Mouse (Mus musculus) hindbrain, embryonic 12.5 days (tissue): ENCODE measurements at regions not wholly inside any gene's neighbourhood (a gene's known extent, or its start where the extent isn't known, plus 50 kb on each side); places are given as distances from the start of the nearest gene placed in this dataset.

Experiments used
- ATAC-seq: fragments of 200-750 bp; cut with Nextera tagmentation; 2 replicates; pipeline ENCODE4 v1.8.0; 2017; ENCODE audit warnings: moderate TSS enrichment; ENCODE audit not compliant: low FRiP score
- H3K27ac ChIP-seq: fragments of 300-500 bp; sonication (generic); 2 replicates; pipeline ENCODE4 v1.5.1; 2016; ENCODE audit warnings: mild to moderate bottlenecking
- H3K27me3 ChIP-seq: fragments of 300-500 bp; sonication (generic); 2 replicates; pipeline ENCODE4 v1.6.1; 2016; ENCODE audit warnings: mild to moderate bottlenecking
- H3K36me3 ChIP-seq: fragments of 300-500 bp; sonication (generic); 2 replicates; pipeline ENCODE4 v1.6.1; 2016; ENCODE audit warnings: mild to moderate bottlenecking
- H3K4me1 ChIP-seq: fragments of 300-500 bp; sonication (generic); 2 replicates; pipeline ENCODE4 v1.6.1; 2016
- H3K4me2 ChIP-seq: fragments of 300-500 bp; sonication (generic); replicated peaks from 2 replicates; pipeline ENCODE4 v1.6.1; 2016; ENCODE audit warnings: mild to moderate bottlenecking
- H3K4me3 ChIP-seq: fragments of 300-500 bp; sonication (generic); 2 replicates; pipeline ENCODE4 v1.5.1; 2016; ENCODE audit warnings: mild to moderate bottlenecking
- H3K9ac ChIP-seq: fragments of 300-500 bp; sonication (generic); 2 replicates; pipeline ENCODE4 v1.6.1; 2016; ENCODE audit warnings: mild to moderate bottlenecking, moderate library complexity
- H3K9me3 ChIP-seq: fragments of 300-500 bp; sonication (generic); replicated peaks from 2 replicates; pipeline ENCODE4 v1.6.1; 2016; ENCODE audit warnings: mild to moderate bottlenecking
- WGBS: fragments of 180-500 bp; shearing (Covaris S2); methylation state at CpG from one replicate; pipeline ENCODE4 v1.1.7; 2016; 5-methylcytosine and 5-hydroxymethylcytosine counted together

- no peaks in the 10 kb centered on the region for H3K9me3 ChIP-seq
- no peak overlapping the region for H3K4me2 ChIP-seq
- no peaks in the 10 kb centered on the region for H3K27me3 ChIP-seq
- H3K4me1 ChIP-seq: no peaks in the 10 kb centered on the region
- no peak overlapping the region for H3K27ac ChIP-seq
- ATAC-seq: no peak
- H3K36me3 ChIP-seq: no peaks in the 10 kb centered on the region
- H3K9ac ChIP-seq: no peak overlapping the region
- H3K4me3 ChIP-seq: no peak overlapping the region
These were observed 276.6 kb downstream of the Ccser2 start for GRCm38 (mm10) chr14:36691958-36692357.

GRCm38 (mm10) chr14:36691018-36691417 lies 277.6 kb downstream of the Ccser2 start:
- Histone ChIP-seq H3K27me3 (no peaks in the 10 kb centered on the region), H3K27ac (no peak overlapping the region), H3K4me3 (no peak overlapping the region), H3K9ac (no peak overlapping the region), H3K36me3 (no peaks in the 10 kb centered on the region), H3K4me2 (no peak overlapping the region), H3K4me1 (no peaks in the 10 kb centered on the region), H3K9me3 (no peaks in the 10 kb centered on the region)
- ATAC-seq: no peak
- 86% methylated on average over 2 of the region's 2 CpGs for WGBS

- Histone ChIP-seq H3K4me3 (no peak overlapping the region), H3K9me3 (no peaks in the 10 kb centered on the region), H3K27me3 (no peaks in the 10 kb centered on the region), H3K4me2 (no peak overlapping the region), H3K9ac (no peak overlapping the region), H3K27ac (no peak overlapping the region), H3K4me1 (no peaks in the 10 kb centered on the region; the same call in 1 of the 2 replicates), H3K36me3 (no peaks in the 10 kb centered on the region)
- no peak for ATAC-seq
- WGBS: 85% methylated on average over 1 of the region's 1 CpGs
These were observed 309.8 kb downstream of the Ccser2 start for GRCm38 (mm10) chr14:36658678-36659263.

- no peak for ATAC-seq
- H3K9ac ChIP-seq: no peak overlapping the region
- H3K27ac ChIP-seq: no peak overlapping the region
- no peaks in the 10 kb centered on the region for H3K9me3 ChIP-seq
- H3K4me3 ChIP-seq: no peak overlapping the region
- H3K4me1 ChIP-seq: peaks cover 5% of the 10 kb centered on the region; the same call in 1 of the 2 replicates
- H3K27me3 ChIP-seq: no peaks in the 10 kb centered on the region
- WGBS: 88% methylated on average over 3 of the region's 3 CpGs
- H3K4me2 ChIP-seq: no peak overlapping the region
- H3K36me3 ChIP-seq: no peaks in the 10 kb centered on the region
These were observed 310.4 kb downstream of the Ccser2 start for GRCm38 (mm10) chr14:36658193-36658592.

- Histone ChIP-seq H3K4me2 (no peak overlapping the region), H3K27ac (peak overlapping the region; percentile 71), H3K9me3 (no peaks in the 10 kb centered on the region), H3K4me1 (peaks cover 8% of the 10 kb centered on the region), H3K9ac (no peak overlapping the region), H3K27me3 (no peaks in the 10 kb centered on the region), H3K4me3 (no peak overlapping the region), H3K36me3 (no peaks in the 10 kb centered on the region)
- 9% methylated on average over 6 of the region's 6 CpGs for WGBS
- peak; percentile 97 for ATAC-seq
These were observed 315.5 kb downstream of the Ccser2 start for GRCm38 (mm10) chr14:36652982-36653557.

- 67% methylated on average over 6 of the region's 6 CpGs for WGBS
- Histone ChIP-seq H3K9me3 (no peaks in the 10 kb centered on the region), H3K9ac (no peak overlapping the region), H3K27ac (no peak overlapping the region), H3K36me3 (no peaks in the 10 kb centered on the region), H3K4me1 (peaks cover 8% of the 10 kb centered on the region), H3K4me3 (no peak overlapping the region), H3K27me3 (no peaks in the 10 kb centered on the region), H3K4me2 (no peak overlapping the region)
- ATAC-seq: no peak
These were observed 317.4 kb downstream of the Ccser2 start for GRCm38 (mm10) chr14:36651053-36651735.

GRCm38 (mm10) chr14:36646649-36647048 lies 321.9 kb downstream of the Ccser2 start:
- no peaks in the 10 kb centered on the region for H3K36me3 ChIP-seq
- ATAC-seq: no peak
- no peaks in the 10 kb centered on the region for H3K9me3 ChIP-seq
- 80% methylated on average over 3 of the region's 3 CpGs for WGBS
- H3K4me3 ChIP-seq: no peak overlapping the region
- H3K27ac ChIP-seq: no peak overlapping the region
- H3K4me2 ChIP-seq: no peak overlapping the region
- H3K9ac ChIP-seq: no peak overlapping the region
- no peaks in the 10 kb centered on the region for H3K27me3 ChIP-seq
- no peaks in the 10 kb centered on the region for H3K4me1 ChIP-seq

GRCm38 (mm10) chr14:36646237-36646636 lies 322.3 kb downstream of the Ccser2 start:
- H3K4me2 ChIP-seq: no peak overlapping the region

GRCm38 (mm10) chr14:36624822-36625221 lies 343.8 kb downstream of the Ccser2 start:
- H3K4me1 ChIP-seq: no peaks in the 10 kb centered on the region; the same call in 1 of the 2 replicates
- ATAC-seq: no peak
- no peaks in the 10 kb centered on the region for H3K36me3 ChIP-seq

More at GRCm38 (mm10) chr14:36646237-36646636, 322.3 kb downstream of the Ccser2 start:
- Histone ChIP-seq H3K9me3 (no peaks in the 10 kb centered on the region), H3K27ac (no peak overlapping the region), H3K9ac (no peak overlapping the region), H3K4me3 (no peak overlapping the region), H3K4me1 (no peaks in the 10 kb centered on the region), H3K27me3 (no peaks in the 10 kb centered on the region), H3K36me3 (no peaks in the 10 kb centered on the region)
- no peak for ATAC-seq

GRCm38 (mm10) chr14:36624134-36624533 lies 344.4 kb downstream of the Ccser2 start:
- H3K27ac ChIP-seq: no peak overlapping the region
- WGBS: 82% methylated on average over 1 of the region's 1 CpGs
- no peaks in the 10 kb centered on the region; the same call in 1 of the 2 replicates for H3K4me1 ChIP-seq
- no peaks in the 10 kb centered on the region for H3K27me3 ChIP-seq
- H3K4me3 ChIP-seq: no peak overlapping the region
- no peak overlapping the region for H3K9ac ChIP-seq
- no peak overlapping the region for H3K4me2 ChIP-seq
- ATAC-seq: no peak
- H3K9me3 ChIP-seq: no peaks in the 10 kb centered on the region
- H3K36me3 ChIP-seq: no peaks in the 10 kb centered on the region

More at GRCm38 (mm10) chr14:36624822-36625221, 343.8 kb downstream of the Ccser2 start:
- Histone ChIP-seq H3K27me3 (no peaks in the 10 kb centered on the region), H3K9me3 (no peaks in the 10 kb centered on the region), H3K4me3 (no peak overlapping the region), H3K9ac (no peak overlapping the region), H3K4me2 (no peak overlapping the region), H3K27ac (no peak overlapping the region)

GRCm38 (mm10) chr14:36623036-36623435 lies 345.5 kb downstream of the Ccser2 start:
- 100% methylated on average over 1 of the region's 1 CpGs for WGBS
- H3K36me3 ChIP-seq: no peaks in the 10 kb centered on the region
- no peaks in the 10 kb centered on the region; the same call in 1 of the 2 replicates for H3K4me1 ChIP-seq
- no peak overlapping the region for H3K4me2 ChIP-seq
- no peak overlapping the region for H3K9ac ChIP-seq
- H3K4me3 ChIP-seq: no peak overlapping the region
- H3K27me3 ChIP-seq: no peaks in the 10 kb centered on the region
- H3K27ac ChIP-seq: no peak overlapping the region
- no peak for ATAC-seq
- no peaks in the 10 kb centered on the region for H3K9me3 ChIP-seq

- Histone ChIP-seq H3K36me3 (no peaks in the 10 kb centered on the region), H3K27me3 (no peaks in the 10 kb centered on the region), H3K4me2 (no peak overlapping the region), H3K4me1 (no peaks in the 10 kb centered on the region), H3K4me3 (no peak overlapping the region), H3K9ac (no peak overlapping the region), H3K9me3 (no peaks in the 10 kb centered on the region), H3K27ac (no peak overlapping the region)
- no peak for ATAC-seq
- WGBS: 97% methylated on average over 1 of the region's 1 CpGs
These were observed 350.0 kb downstream of the Ccser2 start for GRCm38 (mm10) chr14:36618459-36619085.
